8 mouse cellular contexts compared by ENCODE assay signal in the genomic region with DNA sequence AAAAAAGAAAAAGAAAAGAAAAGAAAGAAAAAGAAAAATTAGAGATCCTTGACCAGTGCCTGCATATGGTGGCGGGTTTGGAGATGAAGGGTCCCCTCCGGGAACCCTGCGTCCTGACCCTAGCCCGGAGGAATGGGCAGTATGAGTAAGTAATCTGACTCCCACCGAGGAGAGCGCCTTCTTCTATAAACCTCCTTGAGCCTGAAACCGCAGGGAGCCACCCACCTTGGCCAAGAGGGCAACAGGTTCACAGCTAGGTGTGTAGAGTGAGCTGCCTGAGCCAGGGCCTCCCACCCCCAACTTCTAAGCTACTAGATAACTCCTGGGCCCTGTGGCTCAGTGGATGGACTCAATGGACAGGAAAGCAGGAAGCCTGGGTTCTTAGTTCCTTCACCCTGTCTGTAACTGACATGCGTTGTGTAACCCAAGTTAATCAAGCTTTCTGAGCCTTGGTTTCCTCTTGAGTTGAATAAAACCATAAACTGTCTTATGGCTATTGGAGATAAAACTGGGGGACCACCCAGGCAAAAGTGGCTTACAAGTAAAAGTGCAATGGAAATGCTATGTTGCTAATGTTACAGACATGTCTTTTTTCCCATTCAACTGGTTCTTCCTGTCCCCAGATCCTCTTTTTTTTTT. TPM values are rescaled to one million over a fixed set of nuclear protein-coding genes. Genes with fewer than 3 reads are reported as not detected.
DNase-seq lines count a peak whose midpoint lies in the region; ATAC-seq and TF ChIP-seq lines count a peak whose summit lies in the region.

No protein-coding gene starts in this region.

- peak; percentile 17 for DNase-seq in retina, postnatal 1 day
- no peak for DNase-seq in retina, embryonic 14.5 days (ENCODE audit: low spot score)
- DNase-seq in cerebellum, adult 2 months = peak; percentile 19 to 26
- peak; percentile 5 for DNase-seq in kidney, postnatal 14 days
- peak; percentile 8 for DNase-seq in thymus, postnatal 4 days
- no peak for DNase-seq in layer of hippocampus, adult 8-10 months (ENCODE audit: low spot score in 2 of 2)

- no peaks in the 10 kb centered on the region for H3K27me3 ChIP-seq in cerebellum, adult 2 months (ENCODE audit: control insufficient read depth, insufficient read depth, low read length)
- no peaks in the 10 kb centered on the region for H3K27me3 ChIP-seq in heart, embryonic 12.5 days (replicated peaks)

- 4% methylated on average over 8 of the region's 8 CpGs for WGBS in cerebellum, adult 2 months
- WGBS in heart, embryonic 12.5 days = 24% methylated on average over 8 of the region's 8 CpGs

- no peaks in the 10 kb centered on the region for H3K9me3 ChIP-seq in heart, embryonic 12.5 days (replicated peaks)

- TF ChIP-seq CTCF in cerebellum, adult 2 months (IDR thresholded peaks at IDR 0.05; ENCODE audit: borderline replicate concordance, insufficient read depth, low read depth, low read length) = no peak

- ATAC-seq in heart, embryonic 12.5 days (ENCODE audit: insufficient number of reproducible peaks, low FRiP score) = no peak
- peak; percentile 53 for ATAC-seq in megakaryocyte, adult 5-6 weeks (ENCODE audit: poor library complexity, severe bottlenecking)

- TF ChIP-seq POLR2A in cerebellum, adult 2 months (IDR thresholded peaks at IDR 0.05; ENCODE audit: borderline replicate concordance, insufficient read depth, low read length) = no peak

- no peaks in the 10 kb centered on the region for H3K4me1 ChIP-seq in cerebellum, adult 2 months (ENCODE audit: control insufficient read depth, insufficient read depth, low read length)
- H3K4me1 ChIP-seq in heart, embryonic 12.5 days (replicated peaks) = 0 out of 2 replicates have a peak, but pooled peaks cover 2% of the 10 kb centered on the region

- peak overlapping the region; percentile 69 for H3K4me2 ChIP-seq in heart, embryonic 12.5 days

- H3K4me3 ChIP-seq in cerebellum, adult 2 months (replicated peaks; ENCODE audit: insufficient read depth, low read depth, low read length) = peak overlapping the region; percentile 93
- peak overlapping the region; percentile 80 for H3K4me3 ChIP-seq in heart, embryonic 12.5 days

- peak overlapping the region; percentile 57 for H3K9ac ChIP-seq in heart, embryonic 12.5 days

- H3K36me3 ChIP-seq in heart, embryonic 12.5 days = no peaks in the 10 kb centered on the region

- no peak overlapping the region for H3K27ac ChIP-seq in cerebellum, adult 2 months (ENCODE audit: insufficient read depth, low read length)
- H3K27ac ChIP-seq in heart, embryonic 12.5 days (ENCODE audit: poor library complexity, severe bottlenecking) = no peak overlapping the region

RNA-seq across cellular contexts. Expression of a gene that starts 0.8 kb away (rescaled TPM):
- 50.6 and 52.6 TPM in 2 replicates for polyA plus RNA-seq in cerebellum, adult 2 months (2012; rRNA removed)
- 13.4 and 14.4 TPM in 2 replicates for polyA plus RNA-seq in heart, embryonic 12.5 days (2016; fragmentation: Nextera tagmentation; extraction: Ambion mirVana)
- total RNA-seq in megakaryocyte, adult 5-6 weeks (2015) = 20.1 and 22.2 TPM in 2 replicates
- total RNA-seq in megakaryocyte, adult 5-6 weeks (2017) = 9.8 and 12.2 TPM in 2 replicates
- 10 to 100 TPM; 53.9 to 65.3 (median 59.9) TPM for total RNA-seq in layer of hippocampus, adult 8-10 months (2022)

RNA-seq across cellular contexts. Expression of a gene that starts 20.2 kb away (rescaled TPM):
- polyA plus RNA-seq in cerebellum, adult 2 months (2012; rRNA removed) = 5.7 and 6.1 TPM in 2 replicates
- polyA plus RNA-seq in heart, embryonic 12.5 days (2016; fragmentation: Nextera tagmentation; extraction: Ambion mirVana) = 28.1 and 28.7 TPM in 2 replicates
- not detected in 2 replicates for total RNA-seq in megakaryocyte, adult 5-6 weeks (2015)
- not detected in 2 replicates for total RNA-seq in megakaryocyte, adult 5-6 weeks (2017)
- 10 to 100 TPM; 31.6 to 39.5 (median 34.1) TPM for total RNA-seq in layer of hippocampus, adult 8-10 months (2022)

Comparison
In these comparisons a context has a peak if more than half of its experiments do, and no peak if none do; other contexts are left out.
1. DNase-seq: peak in retina, postnatal 1 day (single experiment), cerebellum, adult 2 months (2 of 2), kidney, postnatal 14 days (single experiment) and thymus, postnatal 4 days (single experiment); none in retina, embryonic 14.5 days (single experiment) and layer of hippocampus, adult 8-10 months (0 of 2).
2. RNA of a gene that starts 20.2 kb away (total RNA-seq): 31.6 to 39.5 TPM in layer of hippocampus, adult 8-10 months; not detected in megakaryocyte, adult 5-6 weeks; every median in the first group is over 10 times any median in the second.